Mouse (Mus musculus) forebrain, embryonic 13.5 days (tissue): ENCODE results near the gene Agrp. TPM values are rescaled to one million over a fixed set of nuclear protein-coding genes. Genes with fewer than 3 reads are reported as not detected.

Experiments
- ATAC-seq: fragments of 200-750 bp; cut with Nextera tagmentation; 2 replicates; pipeline ENCODE4 v1.8.0; 2017
- H3K27ac ChIP-seq: fragments of 300-500 bp; sonication (generic); 2 replicates; pipeline ENCODE4 v1.5.1; 2015; ENCODE audit warnings: inconsistent platforms, mild to moderate bottlenecking, moderate library complexity
- H3K27me3 ChIP-seq: fragments of 300-500 bp; sonication (generic); 2 replicates; pipeline ENCODE4 v1.6.1; 2015; ENCODE audit warnings: mild to moderate bottlenecking, inconsistent platforms
- H3K36me3 ChIP-seq: fragments of 300-500 bp; sonication (generic); 2 replicates; pipeline ENCODE4 v1.6.1; 2015; ENCODE audit warnings: mild to moderate bottlenecking, inconsistent platforms; ENCODE audit not compliant: poor library complexity, severe bottlenecking
- H3K4me1 ChIP-seq: fragments of 300-500 bp; sonication (generic); 2 replicates; pipeline ENCODE4 v1.6.1; 2015; ENCODE audit warnings: inconsistent platforms
- H3K4me2 ChIP-seq: fragments of 300-500 bp; sonication (generic); 2 replicates; pipeline ENCODE4 v1.6.1; 2015; ENCODE audit warnings: inconsistent platforms, mild to moderate bottlenecking, moderate library complexity
- H3K4me3 ChIP-seq: fragments of 300-500 bp; sonication (generic); 2 replicates; pipeline ENCODE4 v1.5.1; 2015; ENCODE audit warnings: mild to moderate bottlenecking, inconsistent platforms
- H3K9ac ChIP-seq: fragments of 300-500 bp; sonication (generic); 2 replicates; pipeline ENCODE4 v1.6.1; 2015; ENCODE audit warnings: mild to moderate bottlenecking, inconsistent platforms
- H3K9me3 ChIP-seq: fragments of 300-500 bp; sonication (generic); replicated peaks from 2 replicates; pipeline ENCODE4 v1.6.1; 2016; ENCODE audit warnings: inconsistent platforms
- WGBS: fragments of 180-500 bp; shearing (Covaris S2); methylation state at CpG from one replicate; pipeline ENCODE4 v1.1.7; 2015; 5-methylcytosine and 5-hydroxymethylcytosine counted together
- polyA plus RNA-seq: library from polyadenylated mRNA; unstranded; fragments of >200 nt; fragmentation: Nextera tagmentation; extraction: Ambion mirVana; gene quantifications from 2 replicates; pipeline ENCODE4 v1.2.1, GENCODE M21; 2015

The Agrp gene
- polyA plus RNA-seq, 1 experiment from 2014 or later, result 0.62 TPM

- H3K27ac ChIP-seq, result peak overlapping the region; percentile 82
- no peak for ATAC-seq
- H3K9me3 ChIP-seq, result no peaks in the 10 kb centered on the region
- H3K4me1 ChIP-seq, result peaks cover 34% of the 10 kb centered on the region
- H3K27me3 ChIP-seq, result no peaks in the 10 kb centered on the region
- peaks cover 61% of the 10 kb centered on the region for H3K36me3 ChIP-seq
- WGBS, result 89% methylated on average over 21 of the region's 21 CpGs
- no peak overlapping the region for H3K4me2 ChIP-seq
- 0 out of 2 replicates have a peak overlapping the region, but pooled peaks have one; percentile 28 for H3K9ac ChIP-seq
- no peak overlapping the region for H3K4me3 ChIP-seq
Measured at GRCm38 (mm10) chr8:105620946-105621720, 16.1 kb downstream of the Agrp start.

GRCm38 (mm10) chr8:105620211-105620610 is 17.0 kb downstream of the Agrp start:
- H3K4me3 ChIP-seq, result no peak overlapping the region
- no peak overlapping the region for H3K27ac ChIP-seq
- no peak overlapping the region for H3K4me2 ChIP-seq
- H3K9ac ChIP-seq, result no peak overlapping the region
- H3K27me3 ChIP-seq, result peaks cover 2% of the 10 kb centered on the region; the same call in 1 of the 2 replicates
- WGBS, result 92% methylated on average over 19 of the region's 19 CpGs
- no peak for ATAC-seq
- H3K4me1 ChIP-seq, result peaks cover 30% of the 10 kb centered on the region
- H3K36me3 ChIP-seq, result peaks cover 70% of the 10 kb centered on the region
- H3K9me3 ChIP-seq, result no peaks in the 10 kb centered on the region

GRCm38 (mm10) chr8:105618892-105619591 is 18.2 kb downstream of the Agrp start:
- Histone ChIP-seq H3K9me3 (no peaks in the 10 kb centered on the region), H3K4me3 (no peak overlapping the region), H3K27ac (no peak overlapping the region), H3K4me1 (peaks cover 31% of the 10 kb centered on the region), H3K36me3 (peaks cover 77% of the 10 kb centered on the region), H3K9ac (no peak overlapping the region), H3K27me3 (peaks cover 14% of the 10 kb centered on the region), H3K4me2 (no peak overlapping the region)
- no peak for ATAC-seq
- WGBS, result 94% methylated on average over 19 of the region's 19 CpGs

GRCm38 (mm10) chr8:105618279-105618634 is 18.9 kb downstream of the Agrp start:
- H3K27ac ChIP-seq, result no peak overlapping the region
- WGBS, result 88% methylated on average over 5 of the region's 5 CpGs

GRCm38 (mm10) chr8:105617451-105618278 is 19.5 kb downstream of the Agrp start:
- Histone ChIP-seq H3K27me3 (peaks cover 24% of the 10 kb centered on the region), H3K4me1 (peaks cover 30% of the 10 kb centered on the region), H3K4me3 (no peak overlapping the region), H3K27ac (no peak overlapping the region), H3K9me3 (no peaks in the 10 kb centered on the region), H3K36me3 (peaks cover 77% of the 10 kb centered on the region), H3K9ac (no peak overlapping the region), H3K4me2 (no peak overlapping the region)
- no peak for ATAC-seq
- 90% methylated on average over 21 of the region's 21 CpGs for WGBS

More at GRCm38 (mm10) chr8:105618279-105618634, 18.9 kb downstream of the Agrp start:
- Histone ChIP-seq H3K27me3 (peaks cover 19% of the 10 kb centered on the region), H3K4me3 (no peak overlapping the region), H3K9ac (no peak overlapping the region), H3K4me1 (peaks cover 31% of the 10 kb centered on the region), H3K4me2 (no peak overlapping the region), H3K9me3 (no peaks in the 10 kb centered on the region), H3K36me3 (peaks cover 77% of the 10 kb centered on the region)
- ATAC-seq, result no peak

GRCm38 (mm10) chr8:105615942-105616341 is 21.3 kb downstream of the Agrp start:
- Histone ChIP-seq H3K9ac (no peak overlapping the region), H3K36me3 (peaks cover 64% of the 10 kb centered on the region), H3K4me2 (no peak overlapping the region), H3K9me3 (no peaks in the 10 kb centered on the region), H3K27me3 (peaks cover 34% of the 10 kb centered on the region), H3K4me1 (peaks cover 18% of the 10 kb centered on the region), H3K4me3 (no peak overlapping the region), H3K27ac (no peak overlapping the region)
- WGBS, result 92% methylated on average over 9 of the region's 9 CpGs
- no peak for ATAC-seq

- Histone ChIP-seq H3K27me3 (peaks cover 34% of the 10 kb centered on the region), H3K9ac (peak overlapping the region; percentile 64), H3K9me3 (no peaks in the 10 kb centered on the region), H3K27ac (no peak overlapping the region), H3K4me2 (peak overlapping the region; percentile 95), H3K36me3 (peaks cover 44% of the 10 kb centered on the region), H3K4me1 (peaks cover 18% of the 10 kb centered on the region), H3K4me3 (peak overlapping the region; percentile 49)
- WGBS, result 1% methylated on average over 46 of the region's 50 CpGs
- peak; percentile 50 for ATAC-seq
Measured at GRCm38 (mm10) chr8:105613830-105614511, 23.2 kb downstream of the Agrp start.

- Histone ChIP-seq H3K36me3 (peaks cover 35% of the 10 kb centered on the region), H3K27ac (no peak overlapping the region)
- 6% methylated on average over 20 of the region's 20 CpGs for WGBS
Measured at GRCm38 (mm10) chr8:105613037-105613436, 24.2 kb downstream of the Agrp start.

GRCm38 (mm10) chr8:105611836-105612235 is 25.4 kb downstream of the Agrp start:
- Histone ChIP-seq H3K4me1 (peaks cover 25% of the 10 kb centered on the region), H3K27ac (no peak overlapping the region), H3K4me3 (no peak overlapping the region), H3K36me3 (peaks cover 23% of the 10 kb centered on the region), H3K9ac (no peak overlapping the region), H3K27me3 (peaks cover 34% of the 10 kb centered on the region), H3K4me2 (no peak overlapping the region), H3K9me3 (no peaks in the 10 kb centered on the region)
- ATAC-seq, result no peak
- 88% methylated on average over 9 of the region's 9 CpGs for WGBS

More at GRCm38 (mm10) chr8:105613037-105613436, 24.2 kb downstream of the Agrp start:
- Histone ChIP-seq H3K9me3 (no peaks in the 10 kb centered on the region), H3K4me2 (peak overlapping the region; percentile 32), H3K9ac (no peak overlapping the region), H3K4me1 (peaks cover 18% of the 10 kb centered on the region), H3K27me3 (peaks cover 34% of the 10 kb centered on the region), H3K4me3 (no peak overlapping the region)
- ATAC-seq, result no peak

GRCm38 (mm10) chr8:105609771-105610170 is 27.4 kb downstream of the Agrp start:
- Histone ChIP-seq H3K9me3 (no peaks in the 10 kb centered on the region), H3K27ac (no peak overlapping the region), H3K27me3 (peaks cover 28% of the 10 kb centered on the region), H3K36me3 (peaks cover 2% of the 10 kb centered on the region; the same call in 1 of the 2 replicates), H3K9ac (no peak overlapping the region), H3K4me1 (peaks cover 38% of the 10 kb centered on the region), H3K4me2 (no peak overlapping the region), H3K4me3 (no peak overlapping the region)
- no peak for ATAC-seq
- 87% methylated on average over 4 of the region's 4 CpGs for WGBS

- Histone ChIP-seq H3K9me3 (no peaks in the 10 kb centered on the region), H3K27ac (no peak overlapping the region), H3K36me3 (no peaks in the 10 kb centered on the region), H3K4me1 (peaks cover 36% of the 10 kb centered on the region), H3K4me3 (no peak overlapping the region), H3K4me2 (no peak overlapping the region), H3K27me3 (peaks cover 23% of the 10 kb centered on the region), H3K9ac (no peak overlapping the region)
- no peak for ATAC-seq
- WGBS, result 83% methylated on average over 2 of the region's 2 CpGs
Measured at GRCm38 (mm10) chr8:105609355-105609754, 27.8 kb downstream of the Agrp start.
